Mouse (Mus musculus) fibroblast of lung, adult 2 months (primary cell): ENCODE measurements around the gene Lipe.
"Not testable (repeated sequence)": the region's sequence is repeated elsewhere in the genome, so short reads cannot be mapped to it uniquely, and the experiment has no call there.

Experiments
- DNase-seq: peaks from one replicate; pipeline ENCODE4 v3.0.0-alpha.2; 2011; ENCODE audit warnings: low read depth

The Lipe gene

GRCm38 (mm10) chr7:25412833-25413441, 14.4 kb upstream of the Lipe start, which contains the start of gene Cxcl17:
TSS of gene Cxcl17 (minus strand) at chr7:25412886.
- DNase-seq, result no peak

- DNase-seq, result peak; percentile 67
Observed at GRCm38 (mm10) chr7:25411861-25412260, 13.4 kb upstream of the Lipe start.

- DNase-seq, result peak; percentile 45
Observed at GRCm38 (mm10) chr7:25410969-25411615, 12.6 kb upstream of the Lipe start.

GRCm38 (mm10) chr7:25409114-25409760, 10.7 kb upstream of the Lipe start:
- DNase-seq, result no peak

GRCm38 (mm10) chr7:25406468-25406867, 8.0 kb upstream of the Lipe start:
- DNase-seq, result no peak

- no peak for DNase-seq
Observed at GRCm38 (mm10) chr7:25402671-25403101, 4.2 kb upstream of the Lipe start.

- no peak for DNase-seq
Observed at GRCm38 (mm10) chr7:25401986-25402385, 3.5 kb upstream of the Lipe start.

GRCm38 (mm10) chr7:25401551-25401950, 3.0 kb upstream of the Lipe start:
- no peak for DNase-seq

GRCm38 (mm10) chr7:25399028-25399427, 518 bp upstream of the Lipe start:
- not testable (repeated sequence) for DNase-seq

- no peak for DNase-seq
Observed at GRCm38 (mm10) chr7:25396621-25397020, 1.9 kb downstream of the Lipe start.

GRCm38 (mm10) chr7:25395558-25396521, 2.7 kb downstream of the Lipe start:
- peak; percentile 92 for DNase-seq

GRCm38 (mm10) chr7:25395186-25395557, 3.3 kb downstream of the Lipe start:
- DNase-seq, result no peak

GRCm38 (mm10) chr7:25394754-25395153, 3.8 kb downstream of the Lipe start:
- DNase-seq, result no peak

GRCm38 (mm10) chr7:25393451-25394210, 4.9 kb downstream of the Lipe start:
- DNase-seq, result no peak

- no peak for DNase-seq
Observed at GRCm38 (mm10) chr7:25392851-25393250, 5.7 kb downstream of the Lipe start.

- no peak for DNase-seq
Observed at GRCm38 (mm10) chr7:25391856-25392453, 6.6 kb downstream of the Lipe start.

GRCm38 (mm10) chr7:25390986-25391385, 7.5 kb downstream of the Lipe start:
- no peak for DNase-seq

GRCm38 (mm10) chr7:25390054-25390770, 8.3 kb downstream of the Lipe start:
- DNase-seq, result no peak

- DNase-seq, result no peak
Observed at GRCm38 (mm10) chr7:25388916-25389315, 9.6 kb downstream of the Lipe start.

GRCm38 (mm10) chr7:25387811-25388440, 10.6 kb downstream of the Lipe start:
- DNase-seq, result no peak
